8 mouse cellular contexts compared by ENCODE assay signal in the genomic region with DNA sequence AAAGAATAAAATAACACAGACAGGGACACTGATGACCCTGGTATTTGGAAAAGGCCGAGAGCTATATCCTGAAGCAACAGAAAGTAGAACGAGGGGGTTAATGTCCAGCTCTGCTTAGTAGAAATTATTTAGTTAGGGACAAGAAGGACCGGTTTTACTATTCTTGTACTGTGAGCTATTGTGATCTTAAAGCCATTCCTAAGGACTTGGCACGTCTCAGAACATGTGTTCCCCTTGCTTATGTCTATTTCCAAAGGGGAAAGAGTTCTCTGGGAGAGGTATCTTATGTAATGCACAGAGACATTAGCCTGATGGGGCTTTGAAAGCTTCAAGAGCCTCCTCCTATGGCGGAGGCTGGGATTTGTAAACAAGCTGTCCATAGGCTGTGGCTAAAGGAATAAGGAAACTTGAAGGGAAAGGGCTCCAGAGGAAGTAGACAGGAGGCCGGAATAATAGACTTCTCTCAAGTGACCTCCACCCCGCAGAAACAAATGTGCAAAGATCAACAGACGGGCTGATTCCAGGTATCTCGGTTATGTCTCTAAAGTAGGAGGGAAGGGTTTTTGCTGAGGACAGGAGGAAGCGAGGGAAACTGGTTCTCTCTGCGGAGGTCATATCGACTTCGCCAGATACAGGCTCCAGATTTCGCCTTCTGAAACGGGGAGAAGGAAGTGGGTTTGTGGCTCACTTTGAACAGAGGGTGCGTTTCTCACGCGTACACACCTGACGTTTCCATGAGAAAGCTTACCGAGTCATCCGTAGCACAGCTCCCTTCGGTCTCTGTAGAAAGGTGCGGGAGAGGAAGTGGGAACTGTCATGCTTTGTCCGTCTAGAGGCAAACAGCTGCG. TPM values are rescaled to one million over a fixed set of nuclear protein-coding genes. Genes with fewer than 3 reads are reported as not detected.
DNase-seq lines count a peak whose midpoint lies in the region; ATAC-seq and TF ChIP-seq lines count a peak whose summit lies in the region.

No protein-coding gene starts in this region.

- no peaks in the 10 kb centered on the region for H3K27me3 ChIP-seq in intestine, postnatal 0 days (replicated peaks; ENCODE audit: control insufficient read depth, insufficient read depth, low read length)
- H3K27me3 ChIP-seq in midbrain, embryonic 13.5 days = 0 out of 2 replicates have a peak, but pooled peaks cover 7% of the 10 kb centered on the region

- H3K4me3 ChIP-seq in intestine, postnatal 0 days (ENCODE audit: low read depth, low read length) = peak overlapping the region; percentile 23
- H3K4me3 ChIP-seq in midbrain, embryonic 13.5 days (replicated peaks) = no peak overlapping the region

- ATAC-seq in intestine, postnatal 0 days = peak; percentile 49; the same call in 1 of the 2 replicates
- ATAC-seq in megakaryocyte progenitor cell, adult 5-6 weeks (replicated peaks; ENCODE audit: poor library complexity) = peak; percentile 51
- ATAC-seq in midbrain, embryonic 13.5 days = no peak
- ATAC-seq in megakaryocyte-erythroid progenitor cell, adult 5-6 weeks (replicated peaks; ENCODE audit: low FRiP score, low TSS enrichment, poor library complexity, severe bottlenecking) = no peak

- peak; percentile 2 for DNase-seq in adrenal gland, postnatal 10 days
- DNase-seq in adrenal gland, postnatal 4 days (ENCODE audit: low spot score in 2 of 2) = no peak
- DNase-seq in CD8-positive naive resting alpha-beta T cell, adult 2 months (ENCODE audit: low read depth in 2 of 2, low spot score in 2 of 2) = peak; percentile 13 to 26
- no peak for DNase-seq in spleen, adult 12 weeks (ENCODE audit: low spot score)

- H3K9me3 ChIP-seq in intestine, postnatal 0 days (ENCODE audit: control insufficient read depth) = no peaks in the 10 kb centered on the region
- no peaks in the 10 kb centered on the region for H3K9me3 ChIP-seq in midbrain, embryonic 13.5 days

- H3K4me1 ChIP-seq in intestine, postnatal 0 days (replicated peaks; ENCODE audit: control insufficient read depth, insufficient read depth, low read length) = peaks cover 2% of the 10 kb centered on the region; the same call in 1 of the 2 replicates
- H3K4me1 ChIP-seq in midbrain, embryonic 13.5 days (replicated peaks) = 0 out of 2 replicates have a peak, but pooled peaks cover under 1% of the 10 kb centered on the region

- peak overlapping the region; percentile 57 for H3K4me2 ChIP-seq in intestine, postnatal 0 days (replicated peaks; ENCODE audit: low read depth)
- H3K4me2 ChIP-seq in midbrain, embryonic 13.5 days (replicated peaks) = no peak overlapping the region

- TF ChIP-seq CTCF in intestine, postnatal 0 days (IDR thresholded peaks at IDR 0.05; ENCODE audit: low read depth) = no peak

- no peaks in the 10 kb centered on the region for H3K36me3 ChIP-seq in intestine, postnatal 0 days (ENCODE audit: control insufficient read depth, insufficient read depth)
- no peaks in the 10 kb centered on the region for H3K36me3 ChIP-seq in midbrain, embryonic 13.5 days

- H3K9ac ChIP-seq in intestine, postnatal 0 days (ENCODE audit: low read depth, low read length) = no peak overlapping the region
- no peak overlapping the region for H3K9ac ChIP-seq in midbrain, embryonic 13.5 days (replicated peaks)

- 30% methylated on average over 25 of the region's 25 CpGs for WGBS in intestine, postnatal 0 days
- 84% methylated on average over 25 of the region's 25 CpGs for WGBS in midbrain, embryonic 13.5 days

- H3K27ac ChIP-seq in intestine, postnatal 0 days (ENCODE audit: low read depth, low read length) = no peak overlapping the region
- no peak overlapping the region for H3K27ac ChIP-seq in midbrain, embryonic 13.5 days

RNA-seq across cellular contexts. Expression of a gene that starts 5.4 kb away (rescaled TPM):
- total RNA-seq in adrenal gland, postnatal 10 days (2021) = 10 to 100 TPM; 24.7 to 28.1 TPM
- 10 to 100 TPM; 19.9 to 22.8 TPM for total RNA-seq in adrenal gland, postnatal 4 days (2021)
- 59.3 and 67.6 TPM in 2 replicates for polyA plus RNA-seq in intestine, postnatal 0 days (2015; fragmentation: Nextera tagmentation; extraction: Ambion mirVana)
- 524 and 595 TPM in 2 replicates for total RNA-seq in megakaryocyte progenitor cell, adult 5-6 weeks (2015)
- total RNA-seq in megakaryocyte progenitor cell, adult 5-6 weeks (2017) = 311 and 321 TPM in 2 replicates
- 13.7 and 16.6 TPM in 2 replicates for polyA plus RNA-seq in midbrain, embryonic 13.5 days (2015; fragmentation: Nextera tagmentation; extraction: Ambion mirVana)
- 21.1 and 39.8 TPM in 2 replicates for total RNA-seq in megakaryocyte-erythroid progenitor cell, adult 5-6 weeks (2014; fragmentation: Nextera tagmentation)
- total RNA-seq in megakaryocyte-erythroid progenitor cell, adult 5-6 weeks (2017) = 29.1 and 29.8 TPM in 2 replicates

RNA-seq across cellular contexts. Expression of a gene that starts 5.7 kb away (rescaled TPM):
- total RNA-seq in adrenal gland, postnatal 10 days (2021) = not detected
- total RNA-seq in adrenal gland, postnatal 4 days (2021) = under 1 TPM in 1 of 2 experiments, not detected in 1; 0.11 TPM
- not detected in 2 replicates for polyA plus RNA-seq in intestine, postnatal 0 days (2015; fragmentation: Nextera tagmentation; extraction: Ambion mirVana)
- 0.12 and 0.27 TPM in 2 replicates for total RNA-seq in megakaryocyte progenitor cell, adult 5-6 weeks (2015)
- total RNA-seq in megakaryocyte progenitor cell, adult 5-6 weeks (2017) = 0.17 TPM in 1 of 2 replicates, not detected in the other
- polyA plus RNA-seq in midbrain, embryonic 13.5 days (2015; fragmentation: Nextera tagmentation; extraction: Ambion mirVana) = 0.09 and 0.10 TPM in 2 replicates
- not detected in 2 replicates for total RNA-seq in megakaryocyte-erythroid progenitor cell, adult 5-6 weeks (2014; fragmentation: Nextera tagmentation)
- total RNA-seq in megakaryocyte-erythroid progenitor cell, adult 5-6 weeks (2017) = not detected in 2 replicates

Comparison
In these comparisons a context has a peak if more than half of its experiments do, and no peak if none do; other contexts are left out.
1. DNase-seq: peak in adrenal gland, postnatal 10 days (single experiment) and CD8-positive naive resting alpha-beta T cell, adult 2 months (2 of 2); none in adrenal gland, postnatal 4 days (0 of 2) and spleen, adult 12 weeks (single experiment).
2. ATAC-seq: peak in intestine, postnatal 0 days (single experiment) and megakaryocyte progenitor cell, adult 5-6 weeks (single experiment); none in midbrain, embryonic 13.5 days (single experiment) and megakaryocyte-erythroid progenitor cell, adult 5-6 weeks (single experiment).
3. RNA of a gene that starts 5.4 kb away (total RNA-seq): 311 to 595 TPM in megakaryocyte progenitor cell, adult 5-6 weeks; 21.1 to 39.8 TPM in megakaryocyte-erythroid progenitor cell, adult 5-6 weeks, 24.7 to 28.1 TPM in adrenal gland, postnatal 10 days and 19.9 to 22.8 TPM in adrenal gland, postnatal 4 days; every median in the first group is over 4 times any median in the second.